Mouse (Mus musculus) kidney, embryonic 15.5 days (tissue): ENCODE results near the gene Tmem119. TPM values are rescaled to one million over a fixed set of nuclear protein-coding genes. Genes with fewer than 3 reads are reported as not detected.
A peak's percentile ranks its signal among the peaks of the same experiment; 100 is the strongest.

Experiments
- ATAC-seq: fragments of 200-750 bp; cut with Nextera tagmentation; replicated peaks from 2 replicates; pipeline ENCODE4 v1.8.0; 2017; ENCODE audit warnings: moderate TSS enrichment; ENCODE audit not compliant: low FRiP score
- H3K27ac ChIP-seq: fragments of 300-500 bp; sonication (generic); 2 replicates; pipeline ENCODE4 v1.5.1; 2015; ENCODE audit warnings: mild to moderate bottlenecking, inconsistent platforms
- H3K27me3 ChIP-seq: fragments of 300-500 bp; sonication (generic); 2 replicates; pipeline ENCODE4 v1.6.1; 2015; ENCODE audit warnings: inconsistent platforms
- H3K36me3 ChIP-seq: fragments of 300-500 bp; sonication (generic); 2 replicates; pipeline ENCODE4 v1.6.1; 2015; ENCODE audit warnings: inconsistent platforms
- H3K4me1 ChIP-seq: fragments of 300-500 bp; sonication (generic); 2 replicates; pipeline ENCODE4 v1.6.1; 2015; ENCODE audit warnings: inconsistent platforms
- H3K4me2 ChIP-seq: fragments of 300-500 bp; sonication (generic); 2 replicates; pipeline ENCODE4 v1.6.1; 2015; ENCODE audit warnings: moderate library complexity, mild to moderate bottlenecking, inconsistent platforms
- H3K4me3 ChIP-seq: fragments of 300-500 bp; sonication (generic); replicated peaks from 2 replicates; pipeline ENCODE4 v1.5.1; 2015; ENCODE audit warnings: mild to moderate bottlenecking, inconsistent platforms
- H3K9ac ChIP-seq: fragments of 300-500 bp; sonication (generic); 2 replicates; pipeline ENCODE4 v1.6.1; 2015; ENCODE audit warnings: mild to moderate bottlenecking, inconsistent platforms
- H3K9me3 ChIP-seq: fragments of 300-500 bp; sonication (generic); replicated peaks from 2 replicates; pipeline ENCODE4 v1.6.1; 2016; ENCODE audit warnings: inconsistent platforms
- WGBS: fragments of 180-500 bp; shearing (Covaris S2); methylation state at CpG from one replicate; pipeline ENCODE4 v1.1.7; 2015; ENCODE audit warnings: mixed read lengths; 5-methylcytosine and 5-hydroxymethylcytosine counted together
- polyA plus RNA-seq: library from polyadenylated mRNA; unstranded; fragments of >200 nt; fragmentation: Nextera tagmentation; extraction: Ambion mirVana; gene quantifications from 2 replicates; pipeline ENCODE4 v1.2.1, GENCODE M21; 2015

Tmem119 gene
- polyA plus RNA-seq, 1 experiment from 2014 or later = 52.1 TPM

- Histone ChIP-seq H3K27me3 (no peaks in the 10 kb centered on the region), H3K9ac (no peak within 1 kb of the TSS), H3K27ac (no peak within 1 kb of the TSS), H3K4me2 (peak within 1 kb of the TSS; percentile 30; the same call in 1 of the 2 replicates), H3K4me1 (peaks cover 16% of the 10 kb centered on the region; the same call in 1 of the 2 replicates), H3K9me3 (no peaks in the 10 kb centered on the region), H3K4me3 (no peak within 1 kb of the TSS), H3K36me3 (no peaks in the 10 kb centered on the region)
- 28% methylated on average over 8 of the region's 8 CpGs for WGBS
- ATAC-seq = 0 out of 2 replicates have a peak, but pooled peaks have one; percentile 37
These were observed 32.2 kb upstream of the Tmem119 start, which contains the start of gene Selplg for GRCm38 (mm10) chr5:113832490-113832901. Gene Selplg (minus strand): TSS chr5:113832644.

- Histone ChIP-seq H3K36me3 (no peaks in the 10 kb centered on the region), H3K9me3 (no peaks in the 10 kb centered on the region), H3K27me3 (no peaks in the 10 kb centered on the region), H3K4me3 (no peak overlapping the region), H3K27ac (no peak overlapping the region), H3K4me1 (peaks cover 16% of the 10 kb centered on the region; the same call in 1 of the 2 replicates), H3K9ac (no peak overlapping the region), H3K4me2 (no peak overlapping the region)
- ATAC-seq = no peak
- WGBS = 56% methylated on average over 3 of the region's 3 CpGs
These were observed 31.4 kb upstream of the Tmem119 start for GRCm38 (mm10) chr5:113831741-113832140.

GRCm38 (mm10) chr5:113830796-113831195 lies 30.5 kb upstream of the Tmem119 start:
- Histone ChIP-seq H3K27me3 (no peaks in the 10 kb centered on the region), H3K9ac (no peak overlapping the region), H3K4me2 (no peak overlapping the region), H3K4me3 (no peak overlapping the region), H3K36me3 (no peaks in the 10 kb centered on the region), H3K27ac (no peak overlapping the region), H3K4me1 (peaks cover 16% of the 10 kb centered on the region; the same call in 1 of the 2 replicates), H3K9me3 (no peaks in the 10 kb centered on the region)
- WGBS = 92% methylated on average over 5 of the region's 5 CpGs
- no peak for ATAC-seq

- ATAC-seq = no peak
- Histone ChIP-seq H3K4me2 (no peak overlapping the region), H3K4me3 (no peak overlapping the region), H3K4me1 (peaks cover 16% of the 10 kb centered on the region; the same call in 1 of the 2 replicates), H3K36me3 (no peaks in the 10 kb centered on the region), H3K27ac (no peak overlapping the region), H3K9me3 (no peaks in the 10 kb centered on the region), H3K27me3 (no peaks in the 10 kb centered on the region), H3K9ac (no peak overlapping the region)
- whole genome bisulfite sequencing = 58% methylated on average over 10 of the region's 10 CpGs
These were observed 30.0 kb upstream of the Tmem119 start for GRCm38 (mm10) chr5:113830292-113830643.

GRCm38 (mm10) chr5:113829566-113830291 lies 29.4 kb upstream of the Tmem119 start:
- Histone ChIP-seq H3K9me3 (no peaks in the 10 kb centered on the region), H3K9ac (no peak overlapping the region), H3K27me3 (no peaks in the 10 kb centered on the region), H3K4me3 (no peak overlapping the region), H3K4me2 (no peak overlapping the region), H3K27ac (no peak overlapping the region), H3K36me3 (no peaks in the 10 kb centered on the region), H3K4me1 (peaks cover 16% of the 10 kb centered on the region; the same call in 1 of the 2 replicates)
- no peak for ATAC-seq
- WGBS = 68% methylated on average over 7 of the region's 7 CpGs

- no peaks in the 10 kb centered on the region for H3K27me3 ChIP-seq
- no peak overlapping the region for H3K4me2 ChIP-seq
- H3K9me3 ChIP-seq = no peaks in the 10 kb centered on the region
- H3K27ac ChIP-seq = 0 out of 2 replicates have a peak overlapping the region, but pooled peaks have one; percentile 32
- ATAC-seq = peak; percentile 54; the same call in 1 of the 2 replicates
- peaks cover 14% of the 10 kb centered on the region; the same call in 1 of the 2 replicates for H3K4me1 ChIP-seq
- WGBS = 52% methylated on average over 7 of the region's 7 CpGs
- no peak overlapping the region for H3K4me3 ChIP-seq
- H3K9ac ChIP-seq = no peak overlapping the region
- H3K36me3 ChIP-seq = no peaks in the 10 kb centered on the region
These were observed 28.2 kb upstream of the Tmem119 start for GRCm38 (mm10) chr5:113828481-113828880.

GRCm38 (mm10) chr5:113827991-113828411 lies 27.7 kb upstream of the Tmem119 start:
- H3K9me3 ChIP-seq = no peaks in the 10 kb centered on the region
- ATAC-seq = no peak
- H3K4me2 ChIP-seq = no peak overlapping the region
- peaks cover 14% of the 10 kb centered on the region; the same call in 1 of the 2 replicates for H3K4me1 ChIP-seq
- 0 out of 2 replicates have a peak overlapping the region, but pooled peaks have one; percentile 32 for H3K27ac ChIP-seq
- H3K27me3 ChIP-seq = no peaks in the 10 kb centered on the region
- 52% methylated on average over 4 of the region's 4 CpGs for WGBS
- no peak overlapping the region for H3K9ac ChIP-seq
- H3K36me3 ChIP-seq = no peaks in the 10 kb centered on the region
- no peak overlapping the region for H3K4me3 ChIP-seq

- no peak overlapping the region for H3K4me2 ChIP-seq
- ATAC-seq = no peak
- H3K27me3 ChIP-seq = no peaks in the 10 kb centered on the region
- H3K27ac ChIP-seq = no peak overlapping the region
- H3K9me3 ChIP-seq = no peaks in the 10 kb centered on the region
- peaks cover 6% of the 10 kb centered on the region; the same call in 1 of the 2 replicates for H3K4me1 ChIP-seq
- WGBS = 87% methylated on average over 4 of the region's 4 CpGs
- H3K9ac ChIP-seq = no peak overlapping the region
- no peak overlapping the region for H3K4me3 ChIP-seq
- no peaks in the 10 kb centered on the region for H3K36me3 ChIP-seq
These were observed 26.3 kb upstream of the Tmem119 start for GRCm38 (mm10) chr5:113826619-113827018.

GRCm38 (mm10) chr5:113825558-113825957 lies 25.2 kb upstream of the Tmem119 start:
- H3K36me3 ChIP-seq = no peaks in the 10 kb centered on the region
- no peak for ATAC-seq
- no peak overlapping the region for H3K4me2 ChIP-seq
- 82% methylated on average over 7 of the region's 7 CpGs for WGBS
- peaks cover 6% of the 10 kb centered on the region; the same call in 1 of the 2 replicates for H3K4me1 ChIP-seq
- H3K9me3 ChIP-seq = no peaks in the 10 kb centered on the region
- no peak overlapping the region for H3K27ac ChIP-seq
- H3K9ac ChIP-seq = no peak overlapping the region
- H3K27me3 ChIP-seq = no peaks in the 10 kb centered on the region
- H3K4me3 ChIP-seq = no peak overlapping the region

- H3K36me3 ChIP-seq = no peaks in the 10 kb centered on the region
These were observed 23.9 kb upstream of the Tmem119 start for GRCm38 (mm10) chr5:113824228-113824627.

GRCm38 (mm10) chr5:113818572-113818971 lies 18.3 kb upstream of the Tmem119 start:
- peaks cover 15% of the 10 kb centered on the region for H3K27me3 ChIP-seq
- peaks cover 22% of the 10 kb centered on the region for H3K4me1 ChIP-seq
- no peak for ATAC-seq
- H3K36me3 ChIP-seq = no peaks in the 10 kb centered on the region
- no peak overlapping the region for H3K27ac ChIP-seq
- 64% methylated on average over 14 of the region's 14 CpGs for WGBS
- H3K9me3 ChIP-seq = no peaks in the 10 kb centered on the region
- no peak overlapping the region for H3K9ac ChIP-seq
- H3K4me3 ChIP-seq = no peak overlapping the region
- no peak overlapping the region for H3K4me2 ChIP-seq

More at GRCm38 (mm10) chr5:113824228-113824627, 23.9 kb upstream of the Tmem119 start:
- Histone ChIP-seq H3K9ac (no peak overlapping the region), H3K27ac (no peak overlapping the region), H3K27me3 (no peaks in the 10 kb centered on the region; the same call in 1 of the 2 replicates), H3K4me1 (peaks cover 6% of the 10 kb centered on the region; the same call in 1 of the 2 replicates), H3K4me2 (no peak overlapping the region), H3K9me3 (no peaks in the 10 kb centered on the region), H3K4me3 (no peak overlapping the region)
- no peak for ATAC-seq
- 84% methylated on average over 4 of the region's 4 CpGs for WGBS

- Histone ChIP-seq H3K9ac (no peak overlapping the region), H3K4me2 (peak overlapping the region; percentile 36)
- no peak for ATAC-seq
These were observed 15.4 kb upstream of the Tmem119 start for GRCm38 (mm10) chr5:113815638-113816152.

More at GRCm38 (mm10) chr5:113815638-113816152, 15.4 kb upstream of the Tmem119 start:
- H3K27ac ChIP-seq = no peak overlapping the region
- H3K4me1 ChIP-seq = peaks cover 22% of the 10 kb centered on the region
- H3K9me3 ChIP-seq = peaks cover 3% of the 10 kb centered on the region; the same call in 1 of the 2 replicates
- peaks cover 15% of the 10 kb centered on the region for H3K27me3 ChIP-seq
- 10% methylated on average over 15 of the region's 15 CpGs for WGBS
- no peak overlapping the region for H3K4me3 ChIP-seq
- no peaks in the 10 kb centered on the region for H3K36me3 ChIP-seq
